Mouse (Mus musculus) heart, embryonic 11.5 days (tissue): Measurements from ENCODE around the gene Gm10775. TPM values are rescaled to one million over a fixed set of nuclear protein-coding genes. Genes with fewer than 3 reads are reported as not detected.

Experiments
- ATAC-seq: fragments of 200-750 bp; cut with Nextera tagmentation; replicated peaks from 2 replicates; pipeline ENCODE4 v1.8.0; 2017; ENCODE audit warnings: moderate library complexity; ENCODE audit not compliant: insufficient number of reproducible peaks, low FRiP score, low TSS enrichment
- H3K27ac ChIP-seq: fragments of 300-500 bp; sonication (generic); 2 replicates; pipeline ENCODE4 v1.5.1; 2014; ENCODE audit warnings: mild to moderate bottlenecking, low read depth, low read length
- H3K27me3 ChIP-seq: fragments of 300-500 bp; sonication (generic); 2 replicates; pipeline ENCODE4 v1.6.1; 2014; ENCODE audit warnings: mild to moderate bottlenecking, low read length, mixed read lengths; ENCODE audit not compliant: control insufficient read depth, insufficient read depth
- H3K36me3 ChIP-seq: fragments of 300-500 bp; sonication (generic); 2 replicates; pipeline ENCODE4 v1.6.1; 2014; ENCODE audit warnings: mild to moderate bottlenecking, low read length, moderate library complexity, mixed read lengths; ENCODE audit not compliant: control insufficient read depth, insufficient read depth
- H3K4me1 ChIP-seq: fragments of 300-500 bp; sonication (generic); 2 replicates; pipeline ENCODE4 v1.6.1; 2014; ENCODE audit warnings: low read length; ENCODE audit not compliant: control insufficient read depth, insufficient read depth
- H3K4me2 ChIP-seq: fragments of 300-500 bp; sonication (generic); 2 replicates; pipeline ENCODE4 v1.6.1; 2014; ENCODE audit warnings: mild to moderate bottlenecking, moderate library complexity
- H3K4me3 ChIP-seq: fragments of 300-500 bp; sonication (generic); 2 replicates; pipeline ENCODE4 v1.5.1; 2014; ENCODE audit warnings: low read depth, low read length
- H3K9ac ChIP-seq: fragments of 300-500 bp; sonication (generic); 2 replicates; pipeline ENCODE4 v1.6.1; 2014; ENCODE audit warnings: mild to moderate bottlenecking, low read depth, low read length, moderate library complexity
- H3K9me3 ChIP-seq: fragments of 300-500 bp; sonication (generic); replicated peaks from 2 replicates; pipeline ENCODE4 v1.6.1; 2016; ENCODE audit warnings: low read length; ENCODE audit not compliant: control insufficient read depth
- WGBS: fragments of 180-500 bp; shearing (Covaris S2); extraction: QIAGEN DNeasy Blood & Tissue Kit; methylation state at CpG from one replicate; pipeline ENCODE4 v1.1.7; 2014; ENCODE audit not compliant: insufficient replicate concordance; 5-methylcytosine and 5-hydroxymethylcytosine counted together
- polyA plus RNA-seq: library from polyadenylated mRNA; unstranded; fragments of >200 nt; fragmentation: Nextera tagmentation; extraction: Ambion mirVana; gene quantifications from 2 replicates; pipeline ENCODE4 v1.2.1, GENCODE M21; 2014

Gm10775 gene
- polyA plus RNA-seq, 1 experiment from 2014 or later = not detected

- H3K4me2 ChIP-seq = no peak overlapping the region
- H3K27me3 ChIP-seq = no peaks in the 10 kb centered on the region
- H3K4me3 ChIP-seq = no peak overlapping the region
- no peak for ATAC-seq
- 96% methylated on average over 4 of the region's 4 CpGs for WGBS
- H3K27ac ChIP-seq = no peak overlapping the region
- peaks cover 7% of the 10 kb centered on the region; the same call in 1 of the 2 replicates for H3K4me1 ChIP-seq
- H3K36me3 ChIP-seq = peaks cover 5% of the 10 kb centered on the region; the same call in 1 of the 2 replicates
- H3K9ac ChIP-seq = no peak overlapping the region
- H3K9me3 ChIP-seq = no peaks in the 10 kb centered on the region
These were observed 16.1 kb upstream of the Gm10775 start for GRCm38 (mm10) chr13:65243273-65243672.

GRCm38 (mm10) chr13:65258175-65258954 is 974 bp upstream of the Gm10775 start:
- Histone ChIP-seq H3K27me3 (peaks cover 15% of the 10 kb centered on the region), H3K36me3 (peaks cover 3% of the 10 kb centered on the region), H3K4me1 (no peaks in the 10 kb centered on the region), H3K27ac (no peak overlapping the region), H3K4me2 (peak overlapping the region; percentile 60), H3K4me3 (peak overlapping the region; percentile 32), H3K9ac (no peak overlapping the region; the same call in 1 of the 2 replicates), H3K9me3 (peaks cover 31% of the 10 kb centered on the region)
- 17% methylated on average over 36 of the region's 36 CpGs for WGBS
- peak; percentile 61 for ATAC-seq

- no peak for ATAC-seq
- Histone ChIP-seq H3K4me1 (no peaks in the 10 kb centered on the region), H3K36me3 (peaks cover 9% of the 10 kb centered on the region), H3K4me2 (no peak overlapping the region), H3K9me3 (peaks cover 28% of the 10 kb centered on the region), H3K27ac (no peak overlapping the region), H3K9ac (no peak overlapping the region), H3K27me3 (peaks cover 15% of the 10 kb centered on the region), H3K4me3 (no peak overlapping the region)
- WGBS = 81% methylated on average over 5 of the region's 5 CpGs
These were observed 2.7 kb downstream of the Gm10775 start for GRCm38 (mm10) chr13:65262086-65262485.

GRCm38 (mm10) chr13:65277994-65278382 is 18.6 kb downstream of the Gm10775 start:
- no peak for ATAC-seq
- H3K4me1 ChIP-seq = 0 out of 2 replicates have a peak, but pooled peaks cover 2% of the 10 kb centered on the region
- H3K4me2 ChIP-seq = peak overlapping the region; percentile 75
- H3K36me3 ChIP-seq = no peaks in the 10 kb centered on the region
- peak overlapping the region; percentile 59 for H3K4me3 ChIP-seq
- H3K9me3 ChIP-seq = no peaks in the 10 kb centered on the region
- peak overlapping the region; percentile 70 for H3K27ac ChIP-seq
- peak overlapping the region; percentile 81 for H3K9ac ChIP-seq
- no peaks in the 10 kb centered on the region for H3K27me3 ChIP-seq
- 11% methylated on average over 9 of the region's 9 CpGs for WGBS

GRCm38 (mm10) chr13:65278383-65279341 is 19.3 kb downstream of the Gm10775 start, which contains the start of gene Zfp369:
Gene Zfp369 (plus strand): TSS chr13:65278814.
- WGBS = under 1% methylated on average over 50 of the region's 50 CpGs
- Histone ChIP-seq H3K27me3 (no peaks in the 10 kb centered on the region), H3K4me1 (0 out of 2 replicates have a peak, but pooled peaks cover 2% of the 10 kb centered on the region), H3K9ac (peak within 1 kb of the TSS; percentile 81), H3K4me2 (peak within 1 kb of the TSS; percentile 75), H3K36me3 (no peaks in the 10 kb centered on the region), H3K9me3 (no peaks in the 10 kb centered on the region), H3K27ac (peak within 1 kb of the TSS; percentile 70), H3K4me3 (peak within 1 kb of the TSS; percentile 59)
- ATAC-seq = peak; percentile 97

- ATAC-seq = no peak
- Histone ChIP-seq H3K4me1 (no peaks in the 10 kb centered on the region), H3K36me3 (peaks cover 55% of the 10 kb centered on the region), H3K4me2 (no peak overlapping the region), H3K27ac (no peak overlapping the region), H3K4me3 (no peak overlapping the region), H3K9ac (no peak overlapping the region), H3K9me3 (peaks cover 19% of the 10 kb centered on the region), H3K27me3 (no peaks in the 10 kb centered on the region)
- 87% methylated on average over 2 of the region's 2 CpGs for WGBS
These were observed 27.4 kb downstream of the Gm10775 start for GRCm38 (mm10) chr13:65286771-65287170.

- no peak overlapping the region for H3K27ac ChIP-seq
- H3K9ac ChIP-seq = no peak overlapping the region
- no peak for ATAC-seq
- no peaks in the 10 kb centered on the region for H3K27me3 ChIP-seq
- peaks cover 46% of the 10 kb centered on the region for H3K9me3 ChIP-seq
- no peak overlapping the region for H3K4me2 ChIP-seq
- no peaks in the 10 kb centered on the region for H3K4me1 ChIP-seq
- H3K4me3 ChIP-seq = no peak overlapping the region
- 97% methylated on average over 4 of the region's 4 CpGs for WGBS
- peaks cover 62% of the 10 kb centered on the region for H3K36me3 ChIP-seq
These were observed 37.0 kb downstream of the Gm10775 start for GRCm38 (mm10) chr13:65296354-65296753.
